Mouse (Mus musculus): Measurements from ENCODE around the gene Fyn. TPM values are rescaled to one million over a fixed set of nuclear protein-coding genes. Genes with fewer than 3 reads are reported as not detected.

Fyn gene
- polyA plus RNA-seq, 1 experiment from 2014 or later = 13.5 TPM

DNA sequence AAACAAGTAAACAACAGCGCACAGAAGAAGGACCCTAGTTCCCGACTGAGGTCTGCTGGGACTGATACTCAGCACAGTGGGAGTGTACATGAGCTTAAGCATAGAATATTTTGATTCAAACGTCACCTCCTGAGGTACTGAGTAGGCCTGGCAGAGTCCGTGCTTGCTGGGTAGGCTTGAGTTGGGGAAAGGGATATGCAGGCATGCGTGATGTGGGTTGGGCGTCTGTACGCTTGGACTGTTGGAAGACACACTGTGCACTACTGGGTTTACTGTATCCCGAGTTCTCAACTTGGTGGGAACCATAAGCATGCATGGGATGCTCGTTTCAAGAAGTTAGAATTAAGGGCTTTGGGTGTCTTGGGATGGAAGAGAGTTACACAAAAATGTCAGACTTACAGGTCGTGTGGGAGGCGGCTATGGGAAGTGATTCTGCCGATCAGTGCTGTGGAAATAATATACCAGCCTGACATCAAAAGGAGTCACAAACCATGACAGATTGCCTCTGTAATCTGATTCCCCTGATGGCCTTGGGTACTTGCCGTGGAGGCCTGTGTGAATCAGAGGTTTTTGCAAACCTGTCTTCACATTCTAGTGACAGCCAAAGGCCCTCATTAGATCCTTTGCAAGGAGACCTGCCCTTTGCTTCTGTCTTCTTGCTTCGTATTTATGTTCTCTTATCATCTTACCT, 61.6 kb downstream of the Fyn start:
- Histone ChIP-seq H3K4me2 (replicated peaks; ENCODE audit: low read depth) (no peak overlapping the region), H3K27ac (ENCODE audit: low read depth, low read length) (peak overlapping the region; percentile 9; the same call in 1 of the 2 replicates), H3K4me3 (ENCODE audit: low read depth, low read length) (no peak overlapping the region), H3K27me3 (replicated peaks; ENCODE audit: control insufficient read depth, insufficient read depth, low read length) (no peaks in the 10 kb centered on the region), H3K9me3 (ENCODE audit: control insufficient read depth) (no peaks in the 10 kb centered on the region), H3K4me1 (replicated peaks; ENCODE audit: control insufficient read depth, insufficient read depth, low read length) (peaks cover 6% of the 10 kb centered on the region; the same call in 1 of the 2 replicates), H3K36me3 (ENCODE audit: control insufficient read depth, insufficient read depth) (no peaks in the 10 kb centered on the region), H3K9ac (ENCODE audit: low read depth, low read length) (no peak overlapping the region)
- 0 out of 2 replicates have a peak, but pooled peaks have one; percentile 8 for ATAC-seq
- WGBS = 64% methylated on average over 14 of the region's 14 CpGs
- TF ChIP-seq CTCF (IDR thresholded peaks at IDR 0.05; ENCODE audit: low read depth) = no peak

DNA sequence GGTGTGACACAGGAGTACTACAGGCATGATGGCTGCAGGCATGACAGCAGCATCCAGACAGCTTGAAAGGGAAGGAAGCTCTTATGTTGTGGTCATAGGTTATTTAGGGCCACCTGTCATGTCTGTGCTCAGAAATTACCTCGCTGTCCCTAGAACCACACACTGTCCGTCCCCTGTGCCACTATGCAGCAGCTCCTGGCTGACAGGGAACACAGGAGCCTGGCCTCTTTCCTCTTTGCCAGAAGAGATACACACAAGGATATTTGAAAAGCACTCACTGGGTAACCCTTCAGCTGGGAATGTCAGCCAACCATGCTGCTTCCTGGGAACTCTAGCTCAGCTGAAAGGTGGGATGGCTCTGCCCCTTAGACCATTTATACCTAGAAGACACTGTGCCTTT, 62.6 kb downstream of the Fyn start:
- H3K27ac ChIP-seq (ENCODE audit: low read depth, low read length) = peak overlapping the region; percentile 15; the same call in 1 of the 2 replicates
- 79% methylated on average over 2 of the region's 2 CpGs for WGBS
- ATAC-seq = no peak

DNA sequence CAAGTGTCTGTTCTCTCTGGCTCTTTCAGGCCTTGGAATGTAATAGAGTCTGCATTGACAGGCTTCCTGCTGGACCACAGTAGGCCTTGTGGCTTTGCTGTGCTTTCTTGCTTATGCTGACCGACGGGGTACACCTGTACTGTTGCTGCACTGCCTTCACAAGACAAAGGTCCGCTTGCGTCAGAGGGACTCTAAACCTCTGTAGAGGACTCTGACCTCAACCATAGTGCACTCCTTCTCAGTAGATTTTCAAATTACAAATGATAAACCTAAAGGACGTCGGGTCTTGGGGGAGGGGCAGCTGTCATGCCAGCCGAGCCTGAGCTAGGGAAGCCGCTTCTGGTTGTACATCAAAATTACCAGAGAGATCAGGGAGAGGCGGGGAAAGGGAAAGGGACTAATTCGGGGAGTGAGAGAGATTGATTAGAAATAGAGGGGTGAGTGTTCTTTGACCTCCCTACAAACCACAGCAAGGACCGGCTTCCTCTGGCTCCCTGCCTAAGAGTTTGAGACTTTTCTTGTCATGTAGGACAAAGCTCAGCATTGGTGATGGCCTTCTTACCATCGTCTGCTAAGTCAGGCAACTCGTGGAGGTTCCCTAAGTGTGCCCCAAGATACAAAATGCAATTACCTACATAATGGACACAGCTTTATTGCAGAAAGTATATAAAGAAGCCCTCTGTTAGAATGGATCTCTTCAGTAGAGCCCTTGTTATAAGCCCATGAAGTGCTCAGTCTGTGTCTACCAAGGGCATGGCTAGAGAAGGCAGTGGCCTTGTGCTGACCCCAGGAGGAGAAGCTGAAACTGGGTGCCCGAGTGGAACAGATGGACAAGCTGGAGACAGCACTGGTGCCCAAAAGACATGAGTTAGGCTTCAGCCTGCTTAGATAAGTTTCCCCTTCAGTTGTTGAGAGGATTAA, 64.3 kb downstream of the Fyn start:
- Histone ChIP-seq H3K4me1 (replicated peaks; ENCODE audit: control insufficient read depth, insufficient read depth, low read length) (no peaks in the 10 kb centered on the region; the same call in 1 of the 2 replicates), H3K36me3 (ENCODE audit: control insufficient read depth, insufficient read depth) (no peaks in the 10 kb centered on the region), H3K27me3 (replicated peaks; ENCODE audit: control insufficient read depth, insufficient read depth, low read length) (no peaks in the 10 kb centered on the region), H3K9ac (ENCODE audit: low read depth, low read length) (0 out of 2 replicates have a peak overlapping the region, but pooled peaks have one; percentile 13), H3K9me3 (ENCODE audit: control insufficient read depth) (no peaks in the 10 kb centered on the region), H3K4me2 (replicated peaks; ENCODE audit: low read depth) (peak overlapping the region; percentile 40), H3K27ac (ENCODE audit: low read depth, low read length) (peak overlapping the region; percentile 86), H3K4me3 (ENCODE audit: low read depth, low read length) (no peak overlapping the region)
- TF ChIP-seq CTCF (IDR thresholded peaks at IDR 0.05; ENCODE audit: low read depth) = no peak
- ATAC-seq = peak; percentile 97
- 36% methylated on average over 14 of the region's 14 CpGs for WGBS

More for the DNA sequence above, 62.6 kb downstream of the Fyn start:
- Histone ChIP-seq H3K36me3 (ENCODE audit: control insufficient read depth, insufficient read depth) (no peaks in the 10 kb centered on the region), H3K4me3 (ENCODE audit: low read depth, low read length) (no peak overlapping the region), H3K4me2 (replicated peaks; ENCODE audit: low read depth) (no peak overlapping the region), H3K9ac (ENCODE audit: low read depth, low read length) (no peak overlapping the region), H3K9me3 (ENCODE audit: control insufficient read depth) (no peaks in the 10 kb centered on the region), H3K27me3 (replicated peaks; ENCODE audit: control insufficient read depth, insufficient read depth, low read length) (no peaks in the 10 kb centered on the region), H3K4me1 (replicated peaks; ENCODE audit: control insufficient read depth, insufficient read depth, low read length) (peaks cover 6% of the 10 kb centered on the region; the same call in 1 of the 2 replicates)
- no peak for TF ChIP-seq CTCF (IDR thresholded peaks at IDR 0.05; ENCODE audit: low read depth)

DNA sequence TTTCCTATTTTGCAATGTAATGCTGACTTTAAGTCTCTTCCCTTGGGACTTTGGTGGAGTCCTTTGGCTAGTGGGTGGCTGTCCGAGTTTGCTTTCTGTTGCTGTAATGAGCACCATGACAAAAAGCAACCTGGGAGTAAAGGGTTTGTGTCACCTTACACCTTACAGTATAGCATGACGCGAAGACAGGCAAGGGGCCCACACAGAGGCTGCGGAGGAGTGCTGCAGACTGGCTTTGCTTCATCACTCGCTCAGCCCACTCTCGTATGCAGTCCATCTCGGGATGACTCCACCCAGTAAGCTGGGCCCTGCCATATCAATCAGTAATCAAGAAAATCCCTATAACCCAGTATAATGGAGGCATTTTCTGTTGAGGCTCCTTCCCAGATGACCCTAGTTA, 65.2 kb downstream of the Fyn start:
- no peaks in the 10 kb centered on the region for H3K9me3 ChIP-seq (ENCODE audit: control insufficient read depth)
- H3K36me3 ChIP-seq (ENCODE audit: control insufficient read depth, insufficient read depth) = no peaks in the 10 kb centered on the region
- H3K4me1 ChIP-seq (replicated peaks; ENCODE audit: control insufficient read depth, insufficient read depth, low read length) = no peaks in the 10 kb centered on the region; the same call in 1 of the 2 replicates
- no peak for ATAC-seq
- no peak for TF ChIP-seq CTCF (IDR thresholded peaks at IDR 0.05; ENCODE audit: low read depth)
- no peak overlapping the region for H3K27ac ChIP-seq (ENCODE audit: low read depth, low read length)
- no peaks in the 10 kb centered on the region for H3K27me3 ChIP-seq (replicated peaks; ENCODE audit: control insufficient read depth, insufficient read depth, low read length)
- no peak overlapping the region for H3K4me3 ChIP-seq (ENCODE audit: low read depth, low read length)
- H3K4me2 ChIP-seq (replicated peaks; ENCODE audit: low read depth) = no peak overlapping the region
- no peak overlapping the region for H3K9ac ChIP-seq (ENCODE audit: low read depth, low read length)
- WGBS = 84% methylated on average over 7 of the region's 7 CpGs

DNA sequence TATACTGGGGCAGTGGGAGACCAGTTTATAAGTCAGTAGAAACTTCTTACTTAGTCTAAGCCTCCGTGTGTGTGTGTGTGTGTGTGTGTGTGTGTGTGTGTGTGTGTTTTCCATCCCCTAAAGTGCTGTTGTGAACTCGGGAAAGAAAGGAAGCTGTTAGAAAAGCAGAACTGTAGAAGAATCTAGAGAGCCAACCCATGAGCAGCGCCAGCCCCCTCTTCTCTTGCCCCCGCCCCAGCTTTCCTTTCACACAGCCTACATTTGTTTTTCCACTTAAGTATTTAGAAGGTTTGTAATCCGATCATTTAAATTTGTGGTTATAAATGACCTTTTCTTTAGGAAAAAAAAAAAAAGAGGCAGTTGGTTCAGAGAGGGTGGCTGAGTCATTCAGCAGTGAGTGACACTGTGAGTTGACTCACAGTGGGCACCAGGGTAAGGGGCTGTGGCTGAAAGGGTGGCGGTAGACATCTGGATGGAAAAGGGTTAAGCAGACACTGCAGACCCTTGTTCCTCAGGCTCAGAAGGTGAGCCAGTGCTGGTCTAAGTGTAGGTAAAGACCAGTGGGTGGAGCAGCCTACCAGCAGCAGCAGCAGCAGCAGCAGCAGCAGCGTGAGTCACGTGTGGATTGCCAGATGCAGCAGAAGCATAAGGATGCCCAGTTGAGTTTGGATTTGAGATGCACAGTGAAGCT, 66.2 kb downstream of the Fyn start:
- TF ChIP-seq CTCF (IDR thresholded peaks at IDR 0.05; ENCODE audit: low read depth) = peak; percentile 26; the same call in 1 of the 2 replicates
- WGBS = 70% methylated on average over 8 of the region's 8 CpGs
- ATAC-seq = no peak

More for the DNA sequence above, 66.2 kb downstream of the Fyn start:
- Histone ChIP-seq H3K9me3 (ENCODE audit: control insufficient read depth) (no peaks in the 10 kb centered on the region), H3K4me1 (replicated peaks; ENCODE audit: control insufficient read depth, insufficient read depth, low read length) (no peaks in the 10 kb centered on the region), H3K27ac (ENCODE audit: low read depth, low read length) (no peak overlapping the region), H3K9ac (ENCODE audit: low read depth, low read length) (no peak overlapping the region), H3K27me3 (replicated peaks; ENCODE audit: control insufficient read depth, insufficient read depth, low read length) (no peaks in the 10 kb centered on the region), H3K4me2 (replicated peaks; ENCODE audit: low read depth) (no peak overlapping the region), H3K36me3 (ENCODE audit: control insufficient read depth, insufficient read depth) (no peaks in the 10 kb centered on the region), H3K4me3 (ENCODE audit: low read depth, low read length) (no peak overlapping the region)

Data from intestine, postnatal 0 days (tissue).